Mouse (Mus musculus) bone marrow macrophage, adult 2 months (primary cell): Measurements from ENCODE around the gene Prss8.

Experiments
- CTCF ChIP-seq: IDR thresholded peaks from 2 replicates; pipeline ENCODE4 v1.5.1; 2012; ENCODE audit warnings: low read depth, mild to moderate bottlenecking, low read length, moderate library complexity
- POLR2A ChIP-seq: IDR thresholded peaks from 2 replicates; pipeline ENCODE4 v1.6.1; 2012; ENCODE audit warnings: mild to moderate bottlenecking, low read depth, low read length, borderline replicate concordance

- TF ChIP-seq CTCF (no peak), POLR2A (no peak)
Measured at GRCm38 (mm10) chr7:127895442-127895841, 34.5 kb downstream of the Prss8 start, which contains the start of the genes Gm21974 and Vkorc1.
